Mouse (Mus musculus): ENCODE results near the gene Ahsa2.
"Not testable (repeated sequence)": the region's sequence is repeated elsewhere in the genome, so short reads cannot be mapped to it uniquely, and the experiment has no call there.

Ahsa2 gene

DNA sequence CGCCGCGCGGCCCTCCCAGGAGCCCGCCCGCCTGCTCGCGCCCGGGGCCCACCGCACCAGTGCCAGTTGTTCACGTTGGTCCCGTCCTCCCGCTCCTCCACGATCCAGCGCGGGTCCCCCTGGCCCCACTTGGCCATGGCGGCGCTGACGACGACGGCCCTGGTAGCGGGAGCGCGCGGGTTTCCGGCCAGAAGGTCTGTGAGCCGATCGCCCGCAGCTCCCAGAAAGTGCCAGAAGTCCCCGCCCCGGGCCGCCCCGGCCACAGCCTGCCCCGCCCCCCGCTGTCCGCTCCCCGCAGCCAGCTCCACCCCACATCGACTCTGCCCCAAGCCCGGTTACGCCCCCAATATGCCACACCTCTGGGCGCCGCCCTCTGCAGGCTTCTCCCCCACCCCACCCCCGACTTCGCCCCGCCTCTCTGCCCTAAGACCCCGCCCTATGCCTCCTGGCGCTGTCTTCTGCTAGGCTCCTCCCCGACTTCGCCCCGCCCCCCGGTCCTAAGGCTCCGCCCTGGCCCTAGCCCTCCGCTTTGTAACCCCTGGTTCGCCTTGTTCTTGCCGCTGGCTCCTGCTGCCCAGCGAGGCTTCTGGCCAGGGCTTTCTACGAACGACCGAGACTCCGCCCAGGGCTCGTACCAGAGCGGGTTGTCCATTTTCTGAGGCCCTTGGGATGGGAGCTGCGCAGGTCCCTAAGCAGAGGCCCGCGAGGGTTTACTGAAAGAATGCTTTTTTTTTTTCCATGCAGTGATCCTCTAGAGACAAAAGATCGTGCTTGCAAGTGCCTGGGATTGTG, at the start of gene Ahsa2:
Gene Ahsa2, minus strand, starts transcription at position 313 of the 792 bp plus-strand sequence.
- peak; percentile 92 for DNase-seq (ENCODE audit: low spot score)

DNA sequence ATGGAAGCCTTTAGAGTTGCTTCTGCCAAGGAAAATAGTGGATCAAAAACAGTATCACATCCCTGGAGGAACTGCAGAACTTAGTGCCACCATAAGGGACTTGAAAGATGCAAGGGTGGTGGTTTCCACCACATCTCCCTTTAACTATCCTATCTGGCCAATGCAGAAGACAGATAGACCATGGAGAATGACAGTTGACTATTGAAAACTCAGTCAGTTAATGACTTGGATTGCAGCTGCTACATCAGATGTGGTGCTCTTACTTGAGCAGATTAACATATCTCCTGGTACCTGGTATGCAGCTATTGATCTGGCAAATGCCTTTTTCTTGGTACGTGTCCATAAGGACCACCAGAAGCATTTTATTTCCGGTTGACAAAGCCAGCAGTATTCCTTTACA, 39.6 kb upstream of the Ahsa2 start:
- no peak for DNase-seq (ENCODE audit: low spot score)

DNA sequence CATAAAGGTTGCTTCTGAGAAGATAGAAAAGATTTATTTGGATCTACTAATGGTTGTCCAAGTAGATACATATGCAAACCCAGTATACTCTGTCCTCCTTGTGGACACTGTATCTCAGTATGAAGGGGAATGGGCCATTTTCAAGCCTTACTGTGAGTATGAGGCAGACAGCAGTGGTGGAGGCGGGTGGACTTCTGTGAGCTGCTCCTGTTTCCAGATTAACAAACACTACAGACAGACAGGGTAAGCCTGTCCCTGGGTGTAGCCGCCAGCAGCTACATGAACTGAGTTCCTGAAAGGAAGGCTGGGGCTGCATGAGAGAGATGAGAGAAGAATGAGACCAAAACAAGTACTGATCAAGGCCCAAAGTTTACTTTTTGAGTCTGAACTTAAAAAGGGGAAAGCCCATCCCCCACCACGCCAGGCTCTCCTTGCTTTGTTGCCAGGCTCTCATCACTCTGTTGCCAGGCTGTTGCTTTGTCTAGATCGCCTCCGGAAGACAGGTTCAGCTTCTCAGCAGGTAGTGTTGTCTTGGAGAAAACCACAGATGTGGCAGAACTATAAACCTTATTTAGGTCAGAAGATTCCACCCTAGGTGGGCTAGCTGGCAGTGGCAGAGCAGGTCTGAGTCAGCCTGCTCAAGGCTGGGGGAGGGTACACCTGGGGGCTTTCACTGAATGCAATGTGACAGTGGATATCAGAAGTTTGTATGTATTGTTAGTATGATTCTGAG, 22.8 kb upstream of the Ahsa2 start, which contains the start of gene 1700093K21Rik:
Gene 1700093K21Rik, minus strand, starts transcription at position 683 of the 733 bp plus-strand sequence.
- DNase-seq (ENCODE audit: low spot score) = no peak

DNA sequence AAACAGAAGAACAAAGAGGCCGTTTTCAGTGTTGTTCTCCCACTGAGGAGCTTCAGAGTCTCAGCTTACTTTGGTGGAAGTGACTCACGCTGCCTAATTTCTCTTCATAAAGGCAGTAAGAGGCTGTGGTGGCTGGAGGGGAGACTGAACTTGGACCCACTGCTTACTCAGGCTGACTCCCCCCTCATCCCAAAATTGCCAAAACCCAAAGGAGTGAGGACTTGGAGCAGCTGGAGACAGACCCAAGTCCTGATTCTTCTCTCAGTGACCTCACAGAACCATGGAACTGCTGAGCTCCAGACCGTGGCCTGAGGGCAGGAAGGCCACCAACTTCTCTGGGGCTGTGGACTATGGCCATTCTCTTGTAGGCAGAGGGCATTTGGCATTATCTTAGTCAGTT, 21.2 kb upstream of the Ahsa2 start:
- DNase-seq (ENCODE audit: low spot score) = no peak

DNA sequence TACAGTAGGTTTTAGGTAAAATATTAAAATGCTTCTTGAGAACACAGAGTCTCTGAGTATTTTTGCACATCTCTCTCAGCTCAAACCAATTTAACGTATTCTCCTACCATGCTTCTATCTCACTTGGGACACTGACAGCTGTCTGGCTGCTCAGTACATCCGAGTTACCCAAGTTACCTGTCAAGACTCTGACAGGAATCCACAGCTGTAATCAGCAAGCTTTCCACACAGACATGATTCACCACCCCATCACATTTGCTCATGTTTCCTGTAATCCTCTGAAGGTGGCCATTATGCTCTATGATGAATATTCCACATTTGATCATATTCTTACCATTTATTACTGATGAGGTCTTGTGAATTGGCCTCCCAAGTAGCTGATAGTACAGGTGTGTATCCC, 17.5 kb upstream of the Ahsa2 start:
- DNase-seq (ENCODE audit: low spot score) = no peak

DNA sequence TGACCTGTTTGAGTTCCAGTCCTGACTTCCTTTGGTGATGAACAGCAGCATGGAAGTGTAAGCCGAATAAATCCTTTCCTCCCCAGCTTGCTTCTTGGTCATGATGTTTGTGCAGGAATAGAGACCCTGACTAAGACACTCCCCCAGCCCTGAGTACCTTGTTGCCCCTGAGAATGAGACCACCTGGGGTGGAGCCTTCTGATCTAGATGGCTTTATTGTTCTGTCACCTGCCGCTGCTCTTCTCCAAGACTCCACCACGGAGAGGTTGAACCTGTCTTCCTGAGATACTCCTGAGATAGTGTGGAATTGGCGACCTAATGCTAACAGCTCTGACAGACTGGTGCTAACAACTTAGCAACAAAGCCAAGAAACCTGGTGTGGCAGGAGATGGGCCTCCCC, 17.0 kb upstream of the Ahsa2 start:
- not testable (repeated sequence) for DNase-seq (ENCODE audit: low spot score)

DNA sequence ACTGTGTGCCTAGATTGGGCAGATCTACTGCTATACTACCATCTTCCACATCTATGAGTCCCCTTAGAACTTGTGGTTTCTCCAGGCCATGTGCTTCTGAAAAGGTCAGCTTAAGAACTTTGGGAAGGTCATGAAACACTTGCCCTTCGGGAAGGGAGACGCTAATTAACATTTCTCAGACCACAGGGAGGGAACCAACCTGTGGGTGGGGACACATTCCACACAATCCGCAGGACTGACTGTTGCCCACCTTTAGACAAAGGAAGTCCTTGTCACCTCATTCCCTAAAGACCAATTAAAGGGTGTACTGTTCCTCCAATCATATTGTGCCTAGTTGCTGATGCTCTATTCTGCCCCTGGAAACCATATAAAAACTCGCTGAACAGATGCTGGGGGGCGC, 7.0 kb upstream of the Ahsa2 start:
- DNase-seq (ENCODE audit: low spot score) = not testable (repeated sequence)

DNA sequence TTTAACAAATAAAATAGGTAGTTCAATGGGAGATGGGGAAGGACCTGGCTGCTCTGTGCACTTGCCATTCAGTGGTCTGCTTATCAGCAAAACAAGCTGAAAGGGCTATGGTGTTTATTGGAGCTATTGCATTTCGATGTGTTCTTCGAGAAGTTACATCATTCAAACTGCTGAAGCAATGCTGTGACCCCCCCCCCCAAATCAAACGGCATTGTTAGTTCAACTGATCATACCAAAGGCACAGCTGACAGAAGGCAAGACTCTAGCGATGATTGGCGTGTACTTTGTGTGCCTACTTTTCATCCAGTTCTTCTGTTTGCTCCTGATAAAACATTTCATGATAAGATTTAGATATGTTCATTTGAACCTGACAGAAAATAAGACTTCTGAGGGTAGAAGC, 779 bp upstream of the Ahsa2 start:
- DNase-seq (ENCODE audit: low spot score) = no peak

DNA sequence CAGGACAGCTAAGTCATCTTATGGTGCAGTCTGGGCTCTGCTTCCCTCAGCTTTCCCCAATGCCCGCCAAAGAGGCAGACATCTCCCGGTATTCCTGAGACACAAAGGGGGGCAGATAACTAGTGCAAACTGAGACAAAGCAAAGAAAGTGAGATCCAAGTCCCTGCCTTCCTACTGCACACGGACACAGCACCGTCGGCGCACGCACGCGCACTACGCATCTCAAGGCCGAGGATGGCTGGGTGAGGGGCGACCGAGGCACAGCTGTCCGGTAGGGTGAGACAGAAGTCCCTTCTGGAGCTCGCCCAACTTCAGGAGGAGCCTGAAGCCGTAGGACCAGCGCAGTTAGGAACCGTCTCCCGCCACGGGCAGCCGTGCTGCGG, 504 bp downstream of the Ahsa2 start:
- DNase-seq (ENCODE audit: low spot score) = no peak

DNA sequence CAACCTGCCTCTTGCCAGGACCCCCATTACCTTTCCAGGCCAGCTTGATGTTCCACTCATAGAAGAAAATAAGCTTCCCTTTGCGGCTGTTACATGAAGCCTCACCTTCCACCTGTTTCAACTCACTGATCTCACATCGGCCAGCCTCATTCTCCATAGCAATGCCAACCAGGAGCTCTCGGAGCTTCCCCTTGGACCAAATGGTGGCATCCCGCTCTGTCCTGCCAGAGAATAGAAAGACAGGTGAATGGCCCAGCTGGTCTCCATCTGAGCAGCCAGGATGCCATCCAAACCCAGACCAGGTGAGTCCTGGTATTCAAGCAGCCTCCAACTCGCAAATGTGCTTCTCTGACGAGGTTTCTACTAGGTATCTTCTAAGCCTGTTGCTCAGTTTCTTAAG, 1.2 kb downstream of the Ahsa2 start:
- no peak for DNase-seq (ENCODE audit: low spot score)

DNA sequence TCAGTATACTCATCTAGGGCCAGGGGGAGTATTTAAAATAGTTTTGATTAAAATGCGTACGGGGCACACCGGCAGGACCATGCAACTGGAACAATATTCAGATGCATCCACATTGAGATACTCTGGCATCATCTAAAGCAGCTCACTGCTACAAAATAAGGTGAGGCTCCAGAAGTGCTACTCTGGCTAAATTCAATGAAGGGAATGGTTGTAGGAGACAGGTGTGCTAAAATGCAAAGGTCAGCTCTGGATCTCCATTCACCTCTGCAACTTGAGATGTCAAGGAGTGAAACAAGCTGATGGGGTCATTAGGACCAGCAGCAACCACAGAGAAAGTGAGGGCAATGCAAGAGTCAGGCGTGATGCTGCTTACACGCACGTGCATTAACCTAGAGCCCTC, 2.6 kb downstream of the Ahsa2 start:
- no peak for DNase-seq (ENCODE audit: low spot score)

DNA sequence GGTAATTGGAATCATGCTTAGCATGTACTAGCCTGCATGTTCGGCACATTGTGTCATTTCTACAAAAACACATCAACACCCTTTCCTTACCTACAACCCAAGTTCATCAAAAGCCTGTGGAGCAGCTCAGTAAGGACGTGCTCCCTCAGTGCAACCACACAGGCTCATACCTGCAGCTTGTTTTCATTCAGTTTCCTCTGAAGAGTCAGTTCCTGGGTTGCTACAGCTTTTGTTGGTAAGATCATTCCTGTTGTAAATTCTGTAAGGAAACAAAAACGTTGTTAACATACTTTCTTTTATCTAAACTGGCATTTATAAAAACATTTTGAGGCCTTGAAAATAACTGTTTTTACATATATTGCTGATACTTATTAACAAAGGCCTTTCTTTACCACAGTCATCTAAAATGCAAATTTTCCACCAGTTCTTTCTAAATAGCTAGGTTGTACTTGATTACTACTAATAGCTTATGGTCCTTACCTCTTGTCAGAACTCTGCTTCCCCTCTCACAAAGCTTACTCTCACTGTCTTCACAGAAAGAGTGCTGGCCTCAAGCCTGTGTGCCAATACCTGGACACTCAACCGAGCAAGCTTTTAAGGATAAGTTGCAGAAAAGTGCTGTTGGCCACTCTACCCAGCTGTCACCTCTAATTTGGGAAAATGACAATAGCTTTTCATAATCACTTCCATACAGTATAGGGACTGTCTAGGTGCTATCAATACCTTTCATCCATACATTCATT, 5.6 kb downstream of the Ahsa2 start:
- no peak for DNase-seq (ENCODE audit: low spot score)

DNA sequence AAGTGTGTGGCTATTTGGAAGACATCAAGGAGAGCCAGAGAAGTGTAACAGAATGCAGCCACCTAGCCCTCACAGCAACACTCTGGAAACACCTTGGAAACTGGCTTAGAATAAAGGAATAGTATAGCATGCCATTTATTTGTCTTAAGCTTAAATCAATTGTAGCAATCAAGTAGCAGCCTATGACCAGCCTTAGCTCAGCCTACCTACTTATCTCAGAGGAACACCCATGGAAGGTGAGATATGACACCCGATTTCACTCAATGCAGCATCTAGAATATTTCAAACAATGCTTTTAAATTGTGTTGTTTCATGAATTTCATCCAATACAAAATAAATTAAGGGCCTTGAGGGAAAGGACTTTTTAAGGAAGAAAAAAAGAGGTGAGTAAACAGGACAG, 7.9 kb downstream of the Ahsa2 start:
- no peak for DNase-seq (ENCODE audit: low spot score)

DNA sequence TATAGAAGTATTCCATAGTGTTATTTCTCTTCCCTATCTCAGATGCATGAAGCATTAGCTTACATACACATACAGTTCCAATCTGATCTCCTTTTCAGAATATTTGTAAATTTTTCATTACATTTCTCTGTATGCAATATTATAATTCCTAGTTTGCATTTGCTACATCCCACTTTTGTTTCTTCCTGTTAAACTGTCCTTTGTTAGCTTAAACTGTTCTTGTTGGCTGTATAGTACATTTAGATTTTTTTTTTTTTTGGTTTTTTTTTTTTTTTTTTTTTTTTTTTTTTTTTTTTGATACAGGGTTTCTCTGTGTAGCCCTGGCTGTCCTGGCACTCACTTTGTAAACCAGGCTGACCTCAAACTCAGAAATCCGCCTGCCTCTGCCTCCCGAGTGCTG, 32.0 kb downstream of the Ahsa2 start:
- not testable (repeated sequence) for DNase-seq (ENCODE audit: low spot score)
